Mouse (Mus musculus) erythroblast, embryonic 14.5 days (primary cell): ENCODE data around the gene Tmem163.

Experiments
- GATA1 ChIP-seq: IDR thresholded peaks from 2 replicates; pipeline ENCODE4 v1.6.1; 2012; ENCODE audit warnings: low read length, inconsistent platforms, mixed read lengths
- TAL1 ChIP-seq: IDR thresholded peaks from 3 replicates; pipeline ENCODE4 v1.6.1; 2012; ENCODE audit warnings: low read length, inconsistent platforms, mixed read lengths

DNA sequence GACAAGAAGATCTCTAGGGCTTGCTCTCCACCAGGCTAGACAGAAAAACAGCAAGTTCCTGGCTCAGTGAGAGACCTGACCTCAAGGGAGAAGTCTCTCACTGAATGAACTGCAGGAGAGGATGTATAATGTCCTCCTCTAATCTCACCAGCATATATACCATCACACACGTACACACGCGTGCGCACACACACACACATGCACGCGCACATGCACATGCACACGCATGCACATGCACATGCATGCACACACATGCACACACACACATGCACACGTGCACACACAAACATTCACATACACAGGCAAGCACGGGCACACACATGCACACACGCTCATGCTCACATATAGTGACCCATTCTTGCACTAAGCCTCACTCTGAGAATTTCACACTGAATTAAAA, 164.5 kb downstream of the Tmem163 start:
- TF ChIP-seq GATA1 (no peak), TAL1 (no peak)
